Mouse (Mus musculus) testis, postnatal 14 days (tissue): ENCODE results near the gene Qpctl.

Experiments
- DNase-seq: peaks from one replicate; pipeline ENCODE4 v3.0.0; 2021; ENCODE audit warnings: low spot score

Qpctl gene

DNA sequence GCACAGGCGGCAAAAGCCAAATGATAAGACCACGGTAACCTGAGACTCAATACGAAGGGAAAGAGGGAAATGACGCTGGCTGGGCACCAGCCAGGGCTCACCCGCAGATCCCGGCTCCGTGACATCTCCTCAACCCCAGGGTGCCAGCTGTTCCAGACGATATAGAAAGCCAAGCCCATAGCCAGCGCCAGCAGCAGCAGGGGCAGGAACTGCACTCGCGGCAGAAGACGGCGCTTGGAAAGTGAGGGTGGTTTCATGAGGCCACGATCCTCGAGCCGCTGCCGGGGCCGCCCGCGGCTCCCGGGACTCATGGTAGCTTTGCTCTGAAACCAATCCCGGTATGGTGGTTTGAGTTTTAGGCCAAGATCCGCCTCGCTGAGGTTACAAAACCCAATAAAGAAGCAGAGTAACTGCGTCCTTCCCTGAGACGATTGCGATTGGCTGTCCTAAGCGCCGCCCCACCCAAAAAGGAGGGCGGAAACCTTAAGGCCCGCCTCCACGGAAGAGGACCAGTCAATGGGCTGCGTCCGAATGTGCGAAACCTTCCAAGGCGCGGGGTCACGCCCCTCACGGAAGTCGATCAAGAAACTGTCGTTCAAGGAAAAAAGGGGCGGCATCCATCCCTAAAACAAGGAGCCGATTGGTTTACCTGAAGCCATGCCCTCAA is at the start of gene Qpctl:
Qpctl (minus strand) TSS at position 417 of the 667 bp plus-strand sequence.
- peak; percentile 99 for DNase-seq

DNA sequence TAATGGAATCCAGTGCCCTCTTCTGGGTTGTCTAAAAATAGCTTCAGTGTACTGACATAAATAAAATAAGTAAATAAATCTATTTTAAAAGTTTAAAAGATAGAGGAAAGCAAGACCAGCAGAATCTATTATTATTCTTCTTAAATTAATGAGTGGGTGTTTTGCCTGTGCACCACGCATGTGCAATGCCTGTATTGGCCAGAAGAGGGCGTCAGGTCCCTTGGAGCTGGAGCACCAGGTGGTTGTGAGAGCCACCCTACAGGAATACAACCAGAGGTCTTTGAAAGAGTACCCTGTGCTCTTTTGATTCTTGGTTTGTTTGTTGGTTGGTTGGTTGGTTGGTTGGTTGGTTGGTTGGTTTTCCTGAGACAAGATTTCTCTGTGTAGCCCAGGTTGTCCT is 48.9 kb upstream of the Qpctl start:
- DNase-seq, result no peak

DNA sequence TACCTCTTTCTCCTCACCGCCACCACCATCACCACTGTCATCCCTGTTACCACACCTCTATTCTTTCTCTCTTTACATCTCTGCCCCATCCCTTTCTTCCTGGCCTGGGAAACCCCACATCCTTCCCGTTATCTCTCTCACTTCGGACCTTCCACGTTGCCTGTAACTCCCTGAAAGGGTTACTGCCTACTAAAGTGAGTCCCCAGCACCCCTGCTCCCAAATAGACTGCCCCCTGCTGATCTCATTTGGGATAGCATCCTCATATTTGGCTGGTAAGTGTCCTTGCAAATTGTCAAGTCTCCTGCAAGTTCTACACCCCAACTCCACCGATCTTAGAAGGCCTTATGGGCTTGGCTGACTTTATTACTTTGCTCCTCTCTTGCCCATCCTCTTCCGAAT is 47.6 kb upstream of the Qpctl start:
- no peak for DNase-seq

DNA sequence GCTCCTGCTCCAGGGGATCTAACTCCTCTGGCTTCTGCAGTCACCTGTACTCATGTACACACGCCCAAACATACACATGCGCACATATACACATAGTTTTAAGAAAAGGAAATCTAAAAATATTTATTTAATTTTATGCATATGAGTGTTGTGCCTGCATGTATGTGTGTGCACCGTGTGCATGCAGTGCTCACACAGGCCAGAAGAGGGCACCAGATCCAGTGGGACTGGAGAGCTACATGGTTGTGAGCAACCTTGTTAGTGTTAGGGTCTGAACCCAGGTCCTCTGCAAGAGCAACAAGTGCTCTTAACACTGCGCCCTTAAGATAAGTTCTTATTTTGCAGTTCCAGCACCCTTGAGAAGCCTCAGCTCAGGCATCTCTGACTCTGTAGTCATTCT is 45.6 kb upstream of the Qpctl start:
- DNase-seq, result no peak

DNA sequence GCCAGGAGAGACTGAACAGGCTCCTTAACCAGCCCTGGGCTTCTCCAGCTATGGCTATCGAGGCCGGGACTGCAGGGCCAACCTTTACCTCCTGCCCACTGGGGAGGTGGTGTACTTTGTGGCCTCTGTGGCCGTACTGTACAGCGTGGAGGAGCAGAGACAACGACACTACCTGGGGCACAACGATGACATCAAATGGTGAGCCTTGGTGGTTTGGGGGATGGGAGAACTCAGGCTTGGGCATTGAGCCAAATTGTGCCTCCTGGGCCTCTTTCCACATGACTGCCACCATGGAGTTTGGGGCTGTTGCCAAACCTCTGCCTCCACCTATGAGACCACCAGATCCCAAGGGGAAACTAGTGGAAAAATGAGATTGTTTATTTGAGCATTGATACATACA is 35.7 kb upstream of the Qpctl start:
- DNase-seq, result no peak

DNA sequence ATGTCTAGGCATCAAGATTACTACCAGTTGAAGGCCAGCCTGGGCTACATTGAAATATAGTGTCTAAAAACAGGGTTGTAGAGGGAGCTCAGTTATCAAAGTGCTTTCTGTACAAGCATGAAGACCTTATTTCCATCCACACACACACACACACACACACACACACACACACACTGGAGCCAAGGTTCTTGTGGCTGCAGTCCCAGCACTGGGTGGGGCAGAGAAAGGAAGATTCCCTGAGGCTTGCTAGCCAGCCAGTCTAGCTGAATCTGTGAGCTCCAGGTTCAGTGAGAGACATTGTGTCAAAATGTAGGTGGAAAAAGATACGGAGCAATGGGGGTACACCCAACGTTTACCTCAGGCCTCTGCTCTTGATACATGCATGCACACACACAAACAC is 35.2 kb upstream of the Qpctl start:
- no peak for DNase-seq

DNA sequence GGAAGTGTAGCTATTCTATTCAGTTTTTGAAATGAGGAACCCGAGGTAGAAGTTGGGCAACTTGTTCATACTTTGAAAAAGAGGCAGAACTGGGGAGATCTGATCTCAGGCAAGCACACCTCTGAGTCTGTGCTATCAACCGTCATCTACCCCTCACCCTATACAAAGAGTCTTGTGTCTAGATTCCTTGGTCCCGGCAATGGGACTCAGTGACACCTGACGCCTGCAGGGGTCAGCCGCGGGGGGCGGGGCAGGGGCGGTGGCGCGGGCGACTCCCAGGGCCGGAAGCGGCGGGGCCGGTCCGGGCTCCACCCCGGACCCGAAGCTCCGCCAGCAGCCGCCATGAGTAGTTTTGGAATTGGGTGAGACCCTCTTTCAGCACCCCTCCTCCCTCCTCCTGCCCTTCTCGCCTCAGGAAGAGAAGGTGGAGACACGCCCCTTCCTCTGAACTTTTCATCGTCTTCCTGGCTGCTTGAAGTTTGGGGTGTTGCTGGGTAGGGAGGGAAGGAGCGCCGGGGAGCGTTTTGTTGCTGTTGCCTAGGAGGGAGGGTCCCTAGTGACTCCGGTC is 31.9 kb upstream of the Qpctl start:
- DNase-seq, result no peak

DNA sequence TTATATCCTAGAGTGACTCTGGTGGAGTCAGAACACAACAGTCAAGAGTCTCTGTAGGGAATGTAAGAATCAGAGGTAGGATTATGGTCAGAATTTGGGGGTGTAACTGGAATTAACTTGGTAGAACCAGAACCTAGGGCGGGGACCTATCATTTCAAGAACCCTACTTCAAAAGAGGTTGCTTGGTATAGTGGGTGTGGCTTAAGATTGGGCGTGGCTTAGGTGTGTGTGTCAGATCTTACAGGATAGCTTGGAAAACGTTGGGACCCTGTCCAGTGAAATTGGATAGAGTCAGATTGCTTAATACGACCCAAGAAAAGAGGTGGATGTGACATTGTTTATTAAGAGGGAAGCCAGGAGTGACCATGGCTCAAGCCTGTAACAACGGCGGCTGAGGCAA is 30.8 kb upstream of the Qpctl start:
- DNase-seq, result no peak

DNA sequence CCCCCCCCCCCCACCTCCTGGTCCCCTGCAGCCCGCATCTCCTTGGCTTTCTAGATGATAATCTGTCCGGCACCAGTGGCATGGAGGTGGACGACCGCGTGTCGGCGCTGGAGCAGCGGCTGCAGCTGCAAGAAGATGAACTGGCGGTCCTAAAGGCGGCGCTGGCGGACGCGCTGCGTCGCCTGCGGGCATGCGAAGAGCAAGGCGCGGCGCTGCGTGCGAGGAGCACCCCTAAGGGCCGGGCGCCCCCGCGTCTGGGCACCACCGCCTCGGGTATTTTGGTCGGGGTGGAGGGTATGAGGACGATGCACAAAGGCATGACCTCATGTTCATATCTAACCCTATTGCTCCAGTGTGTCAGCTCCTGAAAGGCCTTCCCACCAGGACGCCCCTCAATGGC is 30.1 kb upstream of the Qpctl start:
- DNase-seq, result no peak

DNA sequence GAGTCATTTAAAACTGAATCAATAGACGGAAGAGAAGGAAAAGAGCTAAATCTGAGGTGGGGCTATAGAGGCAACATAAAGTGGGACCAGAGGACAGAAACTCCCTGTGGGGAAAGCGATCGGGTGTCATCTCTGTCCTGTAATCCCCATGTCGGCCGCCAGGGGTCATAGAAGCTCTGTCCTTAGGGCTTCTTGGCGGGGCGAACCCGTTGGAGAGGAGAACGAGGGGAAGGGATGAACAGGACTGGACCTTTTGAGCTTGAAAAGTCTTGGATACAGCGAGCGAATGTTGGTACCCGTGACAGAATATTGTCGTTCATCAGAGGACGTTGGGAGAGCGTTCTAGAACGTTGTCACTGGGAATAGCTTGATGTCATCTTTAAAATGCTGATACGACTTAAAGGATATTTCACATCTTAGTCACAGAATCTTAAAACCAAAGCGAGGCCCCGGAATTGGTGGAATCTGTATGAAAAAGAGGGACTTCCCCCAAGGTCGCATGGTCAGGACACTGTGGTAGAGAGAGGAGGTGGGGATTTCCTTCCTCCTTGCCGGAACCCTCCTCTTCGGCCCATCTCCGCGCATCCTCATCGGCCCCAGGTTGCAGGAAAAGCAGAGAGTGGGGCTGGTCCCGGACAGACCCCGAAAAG is 29.5 kb upstream of the Qpctl start:
- peak; percentile 69 for DNase-seq

DNA sequence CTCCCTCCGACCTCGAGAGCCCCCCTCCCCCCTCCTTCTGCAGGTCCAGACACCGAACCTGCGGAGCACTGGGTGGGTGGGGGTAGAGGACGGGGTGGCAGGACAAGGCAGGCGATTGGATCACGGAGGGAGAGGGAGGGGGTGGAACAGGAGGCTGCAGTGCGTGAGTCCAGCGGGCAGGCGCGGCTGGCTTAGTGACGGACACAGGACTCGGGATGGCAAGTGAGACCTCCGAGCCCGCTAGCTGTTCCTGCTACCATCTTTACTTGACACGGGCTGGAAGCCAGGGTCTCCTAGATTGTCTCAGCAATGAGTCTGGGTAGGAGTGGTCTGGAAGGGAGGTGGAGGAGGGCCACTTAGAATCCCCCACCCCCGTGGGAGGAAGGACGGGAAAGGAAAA is 28.9 kb upstream of the Qpctl start:
- DNase-seq, result no peak

DNA sequence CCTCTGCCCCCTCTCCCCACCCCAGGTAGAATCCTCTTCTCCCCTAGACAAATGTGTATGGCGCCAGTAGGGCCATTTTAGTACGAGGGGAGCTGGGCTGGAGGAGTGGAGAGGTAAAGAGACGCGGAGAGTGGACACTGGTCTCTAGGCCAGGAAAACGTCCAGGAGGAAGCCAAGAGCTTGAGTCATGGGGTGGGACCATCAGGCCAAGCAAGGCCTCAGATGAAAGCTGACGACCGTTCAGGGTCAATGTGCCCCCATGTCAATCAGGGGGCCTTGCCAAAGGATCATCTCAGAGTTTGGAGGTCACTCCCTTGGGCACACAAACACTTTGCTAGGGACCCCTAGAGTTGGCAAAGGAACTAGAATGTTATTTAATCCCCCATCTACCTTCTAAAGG is 28.1 kb upstream of the Qpctl start:
- no peak for DNase-seq

DNA sequence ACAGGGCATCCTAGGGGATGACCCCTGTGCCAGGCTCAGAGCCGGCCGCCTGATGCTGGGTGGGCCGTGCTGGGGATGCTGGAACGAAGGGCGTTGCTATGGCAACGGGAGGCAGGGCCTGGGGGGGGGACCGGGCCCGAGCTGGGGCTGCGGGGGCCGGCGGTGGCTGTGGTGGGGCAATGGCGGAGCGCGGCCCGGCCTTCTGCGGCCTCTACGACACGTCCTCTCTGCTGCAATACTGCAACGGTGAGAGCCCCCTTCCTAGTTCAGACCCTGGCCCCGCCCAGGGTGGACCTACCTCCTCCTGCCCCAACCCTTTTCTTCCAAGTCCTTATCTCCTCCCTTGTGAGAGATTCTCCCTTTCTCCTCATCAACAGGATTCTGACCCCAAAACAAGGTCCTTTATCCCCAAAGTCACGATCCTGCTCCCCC is 27.4 kb upstream of the Qpctl start:
- no peak for DNase-seq

DNA sequence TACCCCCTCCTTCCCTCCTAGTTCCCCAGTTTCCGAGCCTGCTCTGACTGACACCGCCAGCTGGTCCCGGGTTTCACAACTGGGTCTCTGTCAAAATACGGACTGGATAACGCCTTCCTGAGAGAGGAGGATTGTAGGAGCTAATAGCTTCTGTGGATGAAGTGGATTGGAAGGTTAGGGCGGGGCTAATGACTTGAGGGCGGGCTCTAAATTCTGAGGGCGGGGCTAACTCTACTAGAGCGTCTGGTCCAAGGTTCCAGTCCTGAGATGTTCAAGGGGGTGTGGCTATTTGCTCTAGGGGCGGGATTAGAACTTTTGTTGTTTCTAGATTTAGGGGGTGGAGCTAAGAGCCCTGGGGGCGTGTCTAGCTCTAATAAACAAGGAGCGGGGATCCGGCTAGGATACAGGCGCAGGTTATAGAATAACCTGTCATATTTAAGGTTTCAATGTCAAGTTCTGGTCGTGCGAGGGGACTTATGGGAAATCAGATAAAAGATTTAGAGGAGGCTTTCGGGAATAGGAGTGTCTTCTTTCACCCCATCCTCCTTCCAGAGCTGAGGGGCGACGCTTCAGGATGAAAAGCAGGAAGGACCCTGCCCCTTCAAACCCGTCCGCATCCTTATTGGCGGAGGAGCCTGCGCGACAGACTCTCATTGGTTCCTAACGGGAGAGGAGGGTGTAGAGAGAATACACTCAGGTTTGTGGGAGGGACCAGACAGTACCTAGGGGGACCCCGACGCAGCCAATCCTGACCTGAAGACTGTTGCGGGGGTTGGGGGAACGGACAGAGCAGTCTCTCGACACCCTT is 26.8 kb upstream of the Qpctl start, which contains the start of gene Eml2:
Eml2 (plus strand) TSS at position 714 of the 808 bp plus-strand sequence.
- peak; percentile 82 for DNase-seq

DNA sequence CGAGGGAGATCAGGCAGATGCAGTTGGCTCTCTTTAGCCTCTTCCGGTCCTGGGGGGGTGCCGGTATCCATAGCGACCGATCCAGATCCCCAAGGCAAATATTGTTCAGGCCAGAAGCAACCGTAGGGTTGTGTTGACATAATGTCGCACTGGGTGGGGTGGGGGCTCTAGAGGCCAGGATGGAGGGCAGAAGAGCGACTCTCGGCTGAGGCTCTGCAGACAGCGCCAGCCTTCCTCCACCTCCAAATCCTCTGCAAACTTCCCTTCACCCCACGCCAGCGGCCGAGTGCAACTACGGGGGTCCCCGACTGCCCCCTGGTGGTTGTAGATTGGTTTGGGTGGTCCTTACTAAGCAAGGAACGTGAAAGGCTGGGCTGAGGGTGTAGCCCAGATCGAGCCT is 23.8 kb upstream of the Qpctl start:
- DNase-seq, result peak; percentile 78

DNA sequence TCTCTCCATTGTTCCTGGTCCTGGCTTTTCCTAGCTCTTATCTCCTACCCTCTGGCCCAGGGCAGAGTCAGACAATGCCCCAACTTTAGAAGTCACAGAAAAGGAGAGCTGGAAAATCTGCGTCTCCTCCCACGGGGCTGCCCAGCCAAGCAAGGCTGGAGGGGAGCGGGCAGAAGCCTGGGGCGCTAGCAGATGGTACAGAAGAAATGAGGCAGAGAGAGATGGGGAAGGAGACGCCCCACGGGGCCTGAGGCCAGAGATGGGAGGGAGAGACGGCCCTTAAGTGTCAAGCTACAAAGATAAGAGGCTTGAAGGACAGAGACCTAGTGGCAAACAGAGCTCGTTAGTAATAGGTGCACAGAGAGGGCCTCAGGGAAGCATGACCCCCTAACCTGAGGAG is 22.7 kb upstream of the Qpctl start:
- DNase-seq, result no peak

DNA sequence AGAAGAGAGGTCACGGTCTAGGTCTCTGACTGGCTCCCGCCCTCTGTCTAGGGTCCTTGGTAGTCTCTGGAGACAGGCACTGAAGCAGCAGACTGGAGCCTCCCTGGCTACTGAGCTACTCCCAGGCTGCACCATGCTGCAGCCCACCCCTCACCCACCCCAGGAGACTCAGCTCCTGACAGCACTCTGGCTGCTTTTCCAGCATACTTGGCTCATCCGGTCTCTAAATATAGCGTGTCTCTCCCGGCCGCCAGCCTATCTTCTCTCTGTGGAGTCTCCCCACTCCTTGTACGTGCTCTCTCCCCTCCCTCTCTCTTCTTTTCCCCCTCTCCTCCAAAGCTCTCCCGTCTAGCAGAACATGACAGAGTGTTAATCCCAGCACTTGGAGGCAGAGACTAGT is 21.1 kb upstream of the Qpctl start:
- DNase-seq, result no peak

DNA sequence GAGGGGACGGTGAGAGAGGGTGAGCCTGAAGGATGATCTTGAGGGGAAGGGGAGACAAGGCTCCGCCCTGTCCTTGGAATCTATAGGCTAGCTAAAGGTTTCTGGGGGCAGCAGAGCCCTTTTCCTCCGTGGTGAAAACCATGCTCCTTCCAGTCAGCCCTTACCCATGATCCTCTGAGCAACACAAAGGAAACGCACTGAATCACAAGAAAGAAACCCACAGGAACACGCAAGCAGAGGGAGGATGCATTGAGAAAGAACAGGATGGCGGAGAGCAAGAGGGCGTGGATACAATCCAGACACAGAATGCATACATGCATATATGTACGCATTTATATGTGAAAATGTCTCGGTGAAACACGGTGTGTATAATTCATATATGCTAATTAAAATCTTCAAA is 20.4 kb upstream of the Qpctl start:
- no peak for DNase-seq

DNA sequence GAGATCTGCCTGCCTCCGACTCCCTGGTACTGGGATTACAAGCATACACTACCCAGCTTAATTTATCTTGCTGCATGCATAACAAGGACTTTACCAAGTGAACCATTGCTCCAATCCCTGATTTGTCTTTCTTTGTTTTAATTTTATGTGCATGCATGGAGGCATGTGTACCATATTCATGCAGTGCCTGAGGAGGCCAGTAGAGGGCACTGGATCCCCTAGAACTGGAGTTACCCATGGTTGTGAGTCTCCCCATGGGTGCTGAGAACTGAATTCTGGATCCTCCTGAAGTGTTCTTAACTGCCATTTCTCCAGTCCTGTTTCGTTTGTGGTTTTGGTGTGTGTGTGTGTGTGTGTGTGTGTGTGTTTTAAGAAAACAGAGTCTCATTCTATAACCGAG is 17.9 kb upstream of the Qpctl start:
- DNase-seq, result no peak

DNA sequence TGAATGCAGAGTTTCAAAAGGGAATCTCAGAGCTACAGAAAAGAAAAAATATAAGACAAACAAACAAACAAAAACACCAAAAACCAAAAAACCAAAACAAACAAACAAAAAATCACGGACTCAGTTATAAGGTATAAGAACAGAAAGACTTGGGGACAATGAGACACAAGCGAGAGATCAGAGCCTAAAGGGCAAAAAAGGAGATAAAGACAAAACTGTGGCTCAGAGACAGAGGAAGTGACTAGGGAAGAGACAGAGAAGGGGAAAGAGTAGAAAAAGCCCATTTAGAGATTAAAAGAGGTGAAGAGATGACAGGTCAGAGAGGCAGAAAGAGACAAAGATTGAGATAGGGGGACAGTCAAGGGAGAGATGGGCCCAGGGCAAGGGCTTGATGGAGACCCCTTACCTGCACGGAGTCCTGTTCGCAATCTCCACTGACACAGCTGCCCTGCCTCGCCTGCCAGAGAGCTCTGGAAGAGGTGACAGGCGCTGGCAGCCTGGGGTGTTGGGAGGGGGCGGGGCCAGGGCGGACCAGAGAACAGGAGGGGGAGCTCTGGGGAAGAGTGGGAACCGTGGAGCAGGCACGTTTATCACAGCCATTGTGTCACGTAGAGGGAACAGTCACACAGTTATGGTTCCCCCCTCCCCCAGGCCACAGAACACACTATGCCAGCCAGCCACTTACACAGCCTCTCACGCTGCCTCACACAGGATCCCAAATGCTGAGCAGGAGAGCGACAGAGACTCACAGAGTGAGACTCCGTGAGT is 16.7 kb upstream of the Qpctl start, which contains the start of gene Gipr:
Gipr (minus strand) TSS at position 472 of the 768 bp plus-strand sequence.
- DNase-seq, result no peak

DNA sequence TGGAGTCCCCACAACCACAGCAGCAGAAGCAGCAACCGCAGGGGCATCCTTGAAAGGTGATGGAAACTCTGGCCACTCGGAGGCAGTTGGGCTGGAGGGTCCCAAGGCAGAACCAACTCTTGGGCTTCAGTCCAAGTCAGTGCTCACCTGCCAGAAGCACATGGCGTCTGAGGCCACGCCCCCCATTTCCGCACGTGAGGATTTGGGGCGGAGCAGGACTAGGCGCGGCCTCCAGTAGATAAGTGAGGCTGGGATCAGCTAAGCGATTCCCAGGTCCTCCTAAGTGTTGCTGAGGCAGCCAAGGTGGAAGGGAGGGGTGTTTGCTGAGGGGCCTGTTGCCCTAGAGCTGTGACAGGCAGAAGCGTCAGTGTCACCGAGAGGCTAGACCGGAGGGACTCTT is 15.9 kb upstream of the Qpctl start:
- DNase-seq, result peak; percentile 58

DNA sequence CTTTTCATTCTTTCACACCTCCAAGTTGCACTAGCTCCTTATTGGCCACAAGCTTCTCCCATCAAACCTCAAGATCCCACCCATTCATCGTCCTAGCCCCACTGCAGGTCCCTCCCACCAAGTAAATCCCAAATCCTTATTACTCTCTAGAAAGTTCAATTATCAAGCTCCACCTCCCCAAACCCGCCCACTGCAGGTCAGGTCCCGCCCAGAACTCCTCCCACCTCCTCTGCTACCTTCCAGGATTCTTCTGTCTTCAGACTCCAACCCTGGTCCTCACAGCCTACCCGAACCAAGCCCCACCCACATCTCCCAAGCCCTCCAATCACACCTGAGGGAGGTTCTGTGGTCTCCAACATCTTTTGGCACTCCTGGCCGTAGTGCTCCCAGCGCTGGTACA is 15.1 kb upstream of the Qpctl start:
- peak; percentile 52 for DNase-seq
